Comparison of ENCODE assay signal across 10 mouse cellular contexts in the genomic region with DNA sequence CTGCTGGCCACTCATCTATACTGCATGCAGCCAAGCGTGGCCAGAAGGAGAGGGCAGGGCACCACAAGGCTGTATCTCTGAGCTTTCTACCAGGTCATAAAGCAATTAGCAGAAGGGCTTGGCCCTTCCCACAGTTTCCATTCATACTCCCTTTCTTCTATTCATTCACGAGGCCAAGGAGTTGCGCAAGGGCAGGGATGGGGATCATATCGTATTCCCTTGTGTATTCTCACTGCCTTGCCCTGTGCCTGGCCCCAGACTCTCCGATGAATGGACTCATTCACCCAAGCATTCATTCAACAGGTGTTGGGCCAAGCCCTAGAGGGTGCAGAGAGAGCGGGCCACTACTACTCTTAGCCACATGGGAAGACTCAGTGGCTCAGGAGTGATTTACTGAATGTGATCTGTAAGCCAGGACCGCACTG.
DNase-seq lines count a peak whose midpoint lies in the region; ATAC-seq and TF ChIP-seq lines count a peak whose summit lies in the region.
"Had no signal": no experiment of that assay in that cellular context is flagged by ENCODE, and none has a peak within 500 bp of the region (broad histone marks: within the 10 kb centered on the region; RNA-seq: fewer than 3 reads in every experiment).

No protein-coding gene starts in this region.

- H3K27me3 ChIP-seq in intestine, embryonic 16.5 days (replicated peaks; ENCODE audit: control insufficient read depth, insufficient read depth, low read length), result no peaks in the 10 kb centered on the region
- no peaks in the 10 kb centered on the region for H3K27me3 ChIP-seq in cerebellum, adult 2 months (ENCODE audit: control insufficient read depth, insufficient read depth, low read length)
- H3K27me3 ChIP-seq in forebrain, embryonic 14.5 days (replicated peaks; ENCODE audit: control insufficient read depth, insufficient read depth, low read length), result no peaks in the 10 kb centered on the region
- H3K27me3 ChIP-seq: limb, embryonic 12.5 days had no signal

- ATAC-seq in intestine, embryonic 16.5 days, result peak; percentile 94
- no peak for ATAC-seq in forebrain, embryonic 14.5 days
- ATAC-seq: inflammation-experienced regulatory T-cells, adult 6 months had no signal

- H3K4me3 ChIP-seq in intestine, embryonic 16.5 days (ENCODE audit: low read length), result no peak overlapping the region
- no peak overlapping the region for H3K4me3 ChIP-seq in cerebellum, adult 2 months (replicated peaks; ENCODE audit: insufficient read depth, low read depth, low read length)
- no peak overlapping the region for H3K4me3 ChIP-seq in forebrain, embryonic 14.5 days (ENCODE audit: low read depth, low read length)
- H3K4me3 ChIP-seq: limb, embryonic 12.5 days had no signal

- H3K9ac ChIP-seq in intestine, embryonic 16.5 days (ENCODE audit: low read depth, low read length), result no peak overlapping the region
- H3K9ac ChIP-seq in forebrain, embryonic 14.5 days (ENCODE audit: low read length), result no peak overlapping the region
- H3K9ac ChIP-seq: limb, embryonic 12.5 days had no signal

- 42% methylated on average over 7 of the region's 7 CpGs for WGBS in intestine, embryonic 16.5 days
- 61% methylated on average over 7 of the region's 7 CpGs for WGBS in cerebellum, adult 2 months
- 27% methylated on average over 7 of the region's 7 CpGs for WGBS in forebrain, embryonic 14.5 days

- no peak for TF ChIP-seq CTCF in cerebellum, adult 2 months (IDR thresholded peaks at IDR 0.05; ENCODE audit: borderline replicate concordance, insufficient read depth, low read depth, low read length)

- peaks cover 48% of the 10 kb centered on the region for H3K4me1 ChIP-seq in intestine, embryonic 16.5 days (ENCODE audit: control insufficient read depth, insufficient read depth, low read length)
- H3K4me1 ChIP-seq in cerebellum, adult 2 months (ENCODE audit: control insufficient read depth, insufficient read depth, low read length), result no peaks in the 10 kb centered on the region
- peaks cover 38% of the 10 kb centered on the region for H3K4me1 ChIP-seq in forebrain, embryonic 14.5 days (ENCODE audit: control insufficient read depth, insufficient read depth, low read length)

- no peaks in the 10 kb centered on the region for H3K9me3 ChIP-seq in intestine, embryonic 16.5 days (ENCODE audit: control insufficient read depth, low read length)
- H3K9me3 ChIP-seq in forebrain, embryonic 14.5 days (replicated peaks; ENCODE audit: control insufficient read depth, low read length), result no peaks in the 10 kb centered on the region
- H3K9me3 ChIP-seq: limb, embryonic 12.5 days had no signal

- peak overlapping the region; percentile 82 for H3K27ac ChIP-seq in intestine, embryonic 16.5 days (ENCODE audit: low read length)
- no peak overlapping the region for H3K27ac ChIP-seq in cerebellum, adult 2 months (ENCODE audit: insufficient read depth, low read length)
- no peak overlapping the region for H3K27ac ChIP-seq in forebrain, embryonic 14.5 days (ENCODE audit: low read depth, low read length)
- H3K27ac ChIP-seq: limb, embryonic 12.5 days had no signal

- TF ChIP-seq POLR2A in cerebellum, adult 2 months (IDR thresholded peaks at IDR 0.05; ENCODE audit: borderline replicate concordance, insufficient read depth, low read length), result no peak

- no peaks in the 10 kb centered on the region for H3K36me3 ChIP-seq in intestine, embryonic 16.5 days (ENCODE audit: control insufficient read depth, insufficient read depth, low read length)
- H3K36me3 ChIP-seq in forebrain, embryonic 14.5 days (ENCODE audit: control insufficient read depth, insufficient read depth, low read length), result no peaks in the 10 kb centered on the region
- H3K36me3 ChIP-seq: limb, embryonic 12.5 days had no signal

- DNase-seq in heart, adult 8-10 months (ENCODE audit: low spot score), result peak; percentile 28
- no peak for DNase-seq in heart, postnatal 4 days
- peak; percentile 55 for DNase-seq in urinary bladder, postnatal 14 days (ENCODE audit: low spot score)
- no peak for DNase-seq in urinary bladder, postnatal 4 days (ENCODE audit: low spot score in 2 of 2)
- no peak for DNase-seq in cerebellum, adult 2 months
- no peak for DNase-seq in spleen, postnatal 4 days (ENCODE audit: low spot score in 2 of 2)
- no peak for DNase-seq in forebrain, embryonic 14.5 days (ENCODE audit: low spot score)

- H3K4me2 ChIP-seq in intestine, embryonic 16.5 days (ENCODE audit: low read depth, low read length), result no peak overlapping the region
- no peak overlapping the region for H3K4me2 ChIP-seq in forebrain, embryonic 14.5 days (ENCODE audit: low read length)
- H3K4me2 ChIP-seq: limb, embryonic 12.5 days had no signal

Comparison
In these comparisons a context has a peak if more than half of its experiments do, and no peak if none do; other contexts are left out.
1. DNase-seq: peak in heart, adult 8-10 months (single experiment) and urinary bladder, postnatal 14 days (single experiment); none in heart, postnatal 4 days (single experiment), urinary bladder, postnatal 4 days (0 of 2), cerebellum, adult 2 months (0 of 2), spleen, postnatal 4 days (0 of 2) and forebrain, embryonic 14.5 days (single experiment).